Mouse (Mus musculus) adrenal gland, postnatal 4 days (tissue): ENCODE results near the gene Camk2b. TPM values are rescaled to one million over a fixed set of nuclear protein-coding genes. Genes with fewer than 3 reads are reported as not detected.
"Not testable (repeated sequence)": the region's sequence is repeated elsewhere in the genome, so short reads cannot be mapped to it uniquely, and the experiment has no call there.

ENCODE experiments used
- DNase-seq, 2 experiments: peaks; one replicate each; pipeline ENCODE4 v3.0.0; 2021 to 2022; ENCODE audit warnings: low spot score in 2 of 2, mixed read lengths in 2 of 2
- total RNA-seq, 2 experiments: library from RNA; stranded (reverse); gene quantifications; 2 replicates each; pipeline ENCODE4 v1.2.3; 2021

Gene Camk2b
- total RNA-seq, 2 experiments from 2014 or later = 24.7 to 28.2 TPM

- no peak for DNase-seq
Observed at GRCm38 (mm10) chr11:6016797-6017395, 49.3 kb downstream of the Camk2b start.

GRCm38 (mm10) chr11:6016368-6016767 lies 49.8 kb downstream of the Camk2b start:
- no peak for DNase-seq

DNA sequence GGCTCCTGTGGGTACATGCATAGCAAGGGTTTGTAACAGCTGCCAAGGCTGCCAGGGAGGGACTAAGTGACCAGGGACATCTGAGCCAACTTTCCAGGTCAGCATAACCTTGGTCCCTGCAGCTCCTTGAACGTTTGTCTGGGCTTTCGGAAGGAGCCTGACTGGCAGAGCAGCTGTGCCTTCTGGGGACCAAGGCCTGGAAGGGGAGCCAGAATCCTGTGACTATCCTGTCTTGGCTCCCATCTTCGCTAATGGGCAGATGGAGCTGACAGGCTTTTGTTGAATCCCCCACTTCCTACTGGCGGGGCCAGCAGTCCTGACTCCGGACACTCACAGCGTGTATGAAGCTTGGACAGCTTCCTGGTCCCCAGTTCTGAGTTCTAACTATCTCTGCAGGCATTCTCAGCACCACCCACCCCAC lies 51.1 kb downstream of the Camk2b start:
- DNase-seq = no peak

- no peak for DNase-seq
Observed at GRCm38 (mm10) chr11:6013359-6013758, 52.8 kb downstream of the Camk2b start.

DNA sequence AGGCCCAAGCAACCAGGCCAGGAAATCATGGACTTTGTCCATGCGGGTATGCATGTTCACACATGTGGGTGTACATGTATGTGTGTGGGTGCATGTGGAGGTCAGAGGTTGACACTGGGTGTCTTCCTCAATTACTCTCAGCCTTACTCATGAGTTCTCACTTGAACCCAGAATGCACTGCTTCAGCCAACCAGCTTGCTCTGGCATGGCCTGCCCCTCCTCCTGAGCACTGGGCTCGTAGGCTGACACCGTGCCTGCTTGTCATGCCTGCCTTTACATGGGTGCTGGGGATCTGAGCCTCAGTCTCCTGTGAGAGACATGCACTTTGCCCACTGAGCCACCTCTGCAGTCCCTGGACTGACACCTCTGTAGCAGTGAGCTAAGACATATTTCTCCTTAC lies 54.3 kb downstream of the Camk2b start:
- DNase-seq = no peak

DNA sequence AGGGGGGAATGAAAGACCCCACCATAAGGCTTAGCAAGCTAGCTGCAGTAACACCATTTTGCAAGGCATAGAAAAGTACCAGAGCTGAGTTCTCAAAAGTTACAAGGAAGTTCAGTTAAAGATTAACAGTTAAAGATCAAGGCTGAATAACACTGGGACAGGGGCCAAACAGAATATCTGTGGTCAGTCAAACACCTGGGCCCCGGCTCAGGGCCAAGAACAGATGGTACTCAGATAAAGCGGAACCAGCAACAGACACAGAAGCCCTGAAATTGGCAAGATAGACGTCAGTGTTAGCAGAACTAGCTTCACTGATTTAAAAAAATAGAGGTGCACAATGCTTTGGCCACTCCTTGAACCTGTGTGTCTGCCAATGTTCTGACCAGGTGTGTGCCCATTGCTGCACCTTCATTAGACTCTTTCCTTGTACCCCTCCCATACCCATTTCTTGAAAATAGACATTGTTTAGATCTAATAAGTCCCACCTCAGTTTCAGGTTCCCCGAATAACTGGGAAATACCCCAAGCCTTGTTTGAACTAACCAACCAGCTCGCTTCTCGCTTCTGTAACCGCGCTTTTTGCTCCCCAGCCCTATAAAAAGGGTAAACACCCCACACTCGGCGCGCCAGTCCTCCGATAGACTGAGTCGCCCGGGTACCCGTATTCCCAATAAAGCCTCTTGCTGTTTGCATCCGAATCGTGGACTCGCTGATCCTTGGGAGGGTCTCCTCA lies 55.2 kb downstream of the Camk2b start:
- DNase-seq = not testable (repeated sequence)

- not testable (repeated sequence) for DNase-seq
Observed at GRCm38 (mm10) chr11:6007779-6008128, 58.4 kb downstream of the Camk2b start.

DNA sequence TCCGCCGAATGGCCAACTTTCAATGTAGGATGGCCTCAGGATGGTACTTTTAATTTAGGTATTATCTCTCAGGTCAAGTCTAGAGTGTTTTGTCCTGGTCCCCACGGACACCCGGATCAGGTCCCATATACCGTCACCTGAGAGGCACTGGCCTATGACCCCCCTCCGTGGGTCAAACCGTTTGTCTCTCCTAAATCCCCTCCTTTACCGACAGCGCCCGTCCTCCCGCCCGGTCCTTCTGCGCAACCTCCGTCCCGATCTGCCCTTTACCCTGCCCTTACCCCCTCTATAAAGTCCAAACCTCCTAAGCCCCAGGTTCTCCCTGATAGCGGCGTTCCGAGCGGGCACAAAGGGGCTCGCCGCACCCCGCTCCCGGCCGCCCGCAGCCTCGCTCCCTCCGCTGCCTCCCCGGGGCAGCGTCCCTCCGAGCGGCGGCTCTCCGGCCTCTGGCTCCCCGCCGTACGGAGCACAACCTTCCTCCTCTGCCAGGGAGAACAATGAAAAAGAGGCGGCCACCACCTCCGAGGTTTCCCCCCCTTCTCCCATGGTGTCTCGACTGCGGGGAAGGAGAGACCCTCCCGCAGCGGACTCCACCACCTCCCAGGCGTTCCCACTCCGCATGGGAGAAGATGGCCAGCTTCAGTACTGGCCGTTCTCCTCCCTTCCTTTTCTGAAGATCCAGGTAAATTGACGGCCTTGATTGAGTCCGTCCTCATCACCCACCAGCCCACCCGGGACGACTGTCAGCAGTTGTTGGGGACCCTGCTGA lies 59.0 kb downstream of the Camk2b start:
- DNase-seq = not testable (repeated sequence)

DNA sequence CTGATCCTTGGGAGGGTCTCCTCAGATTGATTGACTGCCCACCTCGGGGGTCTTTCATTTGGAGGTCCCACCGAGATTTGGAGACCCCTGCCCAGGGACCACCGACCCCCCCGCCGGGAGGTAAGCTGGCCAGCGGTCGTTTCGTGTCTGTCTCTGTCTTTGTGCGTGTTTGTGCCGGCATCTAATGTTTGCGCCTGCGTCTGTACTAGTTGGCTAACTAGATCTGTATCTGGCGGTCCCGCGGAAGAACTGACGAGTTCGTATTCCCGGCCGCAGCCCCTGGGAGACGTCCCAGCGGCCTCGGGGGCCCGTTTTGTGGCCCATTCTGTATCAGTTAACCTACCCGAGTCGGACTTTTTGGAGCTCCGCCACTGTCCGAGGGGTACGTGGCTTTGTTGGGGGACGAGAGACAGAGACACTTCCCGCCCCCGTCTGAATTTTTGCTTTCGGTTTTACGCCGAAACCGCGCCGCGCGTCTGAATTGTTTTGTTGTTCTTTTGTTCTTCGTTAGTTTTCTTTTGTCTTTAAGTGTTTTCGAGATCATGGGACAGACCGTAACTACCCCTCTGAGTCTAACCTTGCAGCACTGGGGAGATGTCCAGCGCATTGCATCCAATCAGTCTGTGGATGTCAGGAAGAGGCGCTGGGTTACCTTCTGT lies 59.7 kb downstream of the Camk2b start:
- not testable (repeated sequence) for DNase-seq

DNA sequence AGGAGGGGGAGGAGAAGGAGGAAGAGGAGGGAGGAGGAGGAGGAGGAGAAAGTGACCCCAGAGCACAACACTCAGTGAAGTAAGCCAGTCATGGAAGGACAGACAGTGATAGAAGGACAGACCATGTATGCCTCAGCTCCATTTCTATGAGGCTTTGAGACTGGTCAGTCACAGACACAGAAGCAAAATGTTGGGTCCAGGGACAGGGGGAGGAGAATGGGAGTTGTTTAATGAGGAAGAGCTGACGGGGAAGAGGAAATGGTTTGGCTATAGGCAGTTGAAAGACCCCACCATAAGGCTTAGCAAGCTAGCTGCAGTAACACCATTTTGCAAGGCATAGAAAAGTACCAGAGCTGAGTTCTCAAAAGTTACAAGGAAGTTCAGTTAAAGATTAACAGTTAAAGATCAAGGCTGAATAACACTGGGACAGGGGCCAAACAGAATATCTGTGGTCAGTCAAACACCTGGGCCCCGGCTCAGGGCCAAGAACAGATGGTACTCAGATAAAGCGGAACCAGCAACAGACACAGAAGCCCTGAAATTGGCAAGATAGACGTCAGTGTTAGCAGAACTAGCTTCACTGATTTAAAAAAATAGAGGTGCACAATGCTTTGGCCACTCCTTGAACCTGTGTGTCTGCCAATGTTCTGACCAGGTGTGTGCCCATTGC lies 60.7 kb downstream of the Camk2b start:
- not testable (repeated sequence) for DNase-seq

DNA sequence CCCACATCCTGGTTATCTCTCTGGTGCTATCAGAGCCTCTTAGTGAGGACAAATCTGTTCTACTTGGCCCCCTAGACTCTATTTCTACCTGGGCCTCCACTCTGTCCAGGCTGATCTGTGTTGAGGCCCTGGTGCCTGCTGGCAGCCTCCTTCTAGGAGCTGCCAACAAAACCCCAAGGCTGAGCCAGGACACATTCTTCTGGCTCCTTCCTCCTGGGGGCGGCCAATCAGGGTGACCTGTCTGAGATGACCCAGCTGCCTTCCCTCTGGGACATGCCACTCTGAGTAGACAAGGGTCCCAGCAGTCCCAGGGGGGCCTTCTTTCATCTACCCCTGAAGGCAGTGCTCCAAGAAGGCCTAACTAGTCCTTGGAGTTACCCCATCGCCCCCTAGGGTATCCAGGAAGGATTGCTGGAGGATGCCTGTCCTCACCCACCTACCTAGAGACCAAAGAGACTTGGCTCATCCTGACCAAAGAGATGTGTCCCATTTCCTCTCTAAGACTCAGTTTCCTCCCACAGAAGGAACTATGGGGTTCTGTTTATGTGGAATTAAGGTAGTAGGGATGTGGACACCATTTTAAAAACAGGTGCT lies 63.0 kb downstream of the Camk2b start:
- DNase-seq = no peak

- DNase-seq = no peak
Observed at GRCm38 (mm10) chr11:6001981-6002649, 64.0 kb downstream of the Camk2b start.

DNA sequence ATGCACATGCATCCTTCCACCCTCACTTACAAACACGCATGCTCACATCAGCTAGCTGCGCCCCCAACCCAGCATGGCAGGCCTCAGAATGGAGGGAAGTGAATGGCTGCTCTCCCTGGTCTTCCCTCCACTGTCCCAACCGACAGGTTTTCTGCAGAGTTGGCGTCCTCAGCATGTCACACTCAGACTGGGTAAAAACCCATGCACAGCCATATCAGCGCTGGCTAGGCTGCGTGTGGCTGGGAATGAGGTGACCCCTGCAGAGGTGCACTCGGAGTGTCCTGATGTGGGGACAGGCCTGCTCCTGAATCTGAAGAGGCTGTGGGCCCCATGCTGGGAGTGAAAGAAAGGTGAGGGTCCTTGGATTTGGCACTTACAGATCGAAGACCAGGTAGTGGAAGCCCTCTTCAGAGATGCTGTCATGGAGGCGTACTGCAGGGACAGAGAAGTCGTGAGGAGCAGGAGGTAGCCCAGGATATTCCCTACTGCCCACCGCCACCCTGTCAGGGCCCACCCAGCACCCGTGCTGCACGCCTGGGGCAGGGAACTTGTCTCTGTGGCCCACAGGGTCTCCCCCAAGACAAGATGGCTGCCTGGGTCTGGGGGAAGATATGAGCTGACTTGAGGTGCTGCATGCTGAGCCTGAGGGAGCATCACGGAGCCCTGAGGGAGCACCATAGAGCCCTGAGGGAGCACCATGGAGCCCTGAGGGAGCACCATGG lies 65.0 kb downstream of the Camk2b start:
- no peak for DNase-seq

GRCm38 (mm10) chr11:5999832-6000771 lies 66.1 kb downstream of the Camk2b start:
- peak; percentile 39 to 57 for DNase-seq

DNA sequence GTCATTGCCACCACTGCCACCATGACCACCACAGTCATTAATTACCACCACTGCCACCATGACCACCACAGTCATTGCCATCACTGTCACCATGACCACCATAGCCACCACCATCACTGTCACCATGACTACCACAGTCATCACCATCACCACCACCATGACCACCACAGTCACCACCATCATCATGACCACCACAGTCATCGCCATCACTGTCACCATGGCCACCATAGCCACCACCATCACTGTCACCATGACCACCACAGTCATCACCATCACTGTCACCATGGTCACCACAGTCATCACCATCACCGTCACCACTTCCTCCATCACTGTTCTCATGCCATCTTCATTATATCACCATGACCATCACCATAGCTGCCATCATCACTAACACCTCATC lies 67.7 kb downstream of the Camk2b start:
- DNase-seq = no peak

- DNase-seq = peak; percentile 69 to 70
Observed at GRCm38 (mm10) chr11:5995989-5996388, 70.2 kb downstream of the Camk2b start.

- DNase-seq = no peak
Observed at GRCm38 (mm10) chr11:5994880-5995279, 71.3 kb downstream of the Camk2b start.

DNA sequence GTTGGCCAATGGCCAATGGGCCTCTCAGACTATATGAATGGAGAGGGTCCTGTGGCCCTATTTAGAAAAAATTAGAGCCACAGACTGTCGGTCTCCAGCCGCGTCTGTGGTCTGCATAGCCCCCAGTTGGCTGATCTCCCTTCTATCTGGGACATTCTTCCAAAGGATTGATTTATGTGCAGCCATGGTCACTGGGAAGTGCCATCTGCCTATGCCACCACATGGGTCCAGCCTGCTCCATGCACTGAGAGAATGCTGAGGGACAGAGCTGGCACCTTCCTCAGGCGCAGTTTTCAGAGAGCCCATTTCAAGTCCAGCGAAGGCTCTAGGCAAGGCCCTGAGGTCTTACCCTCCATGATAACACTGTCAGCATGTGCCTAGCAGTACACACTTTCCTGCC lies 72.0 kb downstream of the Camk2b start:
- no peak for DNase-seq
